Mouse (Mus musculus) spleen, adult 2 months (tissue): ENCODE measurements around the gene Lztr1. TPM values are rescaled to one million over a fixed set of nuclear protein-coding genes. Genes with fewer than 3 reads are reported as not detected.

Experiments
- DNase-seq, 2 experiments: peaks; one replicate each; pipeline versions ENCODE4 v3.0.0 to v3.0.0-alpha.2; 2012 to 2021; ENCODE audit warnings: low spot score in 2 of 2, low read depth in 1 of 2
- H3K27ac ChIP-seq: fragments of 200-500 bp; 2 replicates; pipeline ENCODE4 v1.5.1; 2012; ENCODE audit warnings: low read length, inconsistent platforms; ENCODE audit not compliant: insufficient read depth
- H3K27me3 ChIP-seq: fragments of 200-500 bp; 2 replicates; pipeline ENCODE4 v1.6.1; 2012; ENCODE audit warnings: mild to moderate bottlenecking, moderate library complexity, low read length, inconsistent platforms; ENCODE audit not compliant: control insufficient read depth, insufficient read depth
- H3K36me3 ChIP-seq: fragments of 200-500 bp; 2 replicates; pipeline ENCODE4 v1.6.1; 2012; ENCODE audit warnings: mild to moderate bottlenecking, low read length, inconsistent platforms; ENCODE audit not compliant: control insufficient read depth, insufficient read depth
- H3K4me1 ChIP-seq: fragments of 200-500 bp; 2 replicates; pipeline ENCODE4 v1.6.1; 2011; ENCODE audit warnings: inconsistent platforms; ENCODE audit not compliant: control insufficient read depth, insufficient read depth, insufficient read length
- H3K4me3 ChIP-seq: fragments of 200-500 bp; 2 replicates; pipeline ENCODE4 v1.5.1; 2011; ENCODE audit warnings: mild to moderate bottlenecking, inconsistent platforms; ENCODE audit not compliant: insufficient read depth, insufficient read length; ENCODE audit errors: extremely low read depth
- CTCF ChIP-seq: fragments of 200-500 bp; IDR thresholded peaks from 2 replicates; pipeline ENCODE4 v1.5.1; 2011; ENCODE audit warnings: mild to moderate bottlenecking, inconsistent platforms; ENCODE audit not compliant: insufficient read depth, insufficient read length, insufficient replicate concordance; ENCODE audit errors: extremely low read depth
- POLR2A ChIP-seq: fragments of 200-500 bp; IDR thresholded peaks from 2 replicates; pipeline ENCODE4 v1.6.1; 2011; ENCODE audit warnings: low read depth, low read length, inconsistent platforms
- WGBS: fragments of 180-500 bp; shearing (Covaris S2); methylation state at CpG from one replicate; pipeline ENCODE4 v1.1.7; 2018; 5-methylcytosine and 5-hydroxymethylcytosine counted together
- polyA plus RNA-seq: library from polyadenylated mRNA; depleted of rRNA; stranded (reverse); fragments of >200 nt; gene quantifications from 2 replicates; pipeline ENCODE4 v1.2.3, GENCODE M21; 2012; rRNA removed

Lztr1 gene
- polyA plus RNA-seq, 1 experiment, result 110 TPM

- H3K4me1 ChIP-seq, result no peaks in the 10 kb centered on the region
- no peak overlapping the region for H3K4me3 ChIP-seq
- no peak for TF ChIP-seq CTCF
- no peak for TF ChIP-seq POLR2A
- no peak for DNase-seq
- WGBS, result 70% methylated on average over 1 of the region's 1 CpGs
- no peaks in the 10 kb centered on the region for H3K36me3 ChIP-seq
- H3K27me3 ChIP-seq, result no peaks in the 10 kb centered on the region
- no peak overlapping the region for H3K27ac ChIP-seq
Observed at GRCm38 (mm10) chr16:17563580-17563979, 55.1 kb downstream of the Lztr1 start.

GRCm38 (mm10) chr16:17564221-17564620 is 55.7 kb downstream of the Lztr1 start:
- Histone ChIP-seq H3K27me3 (no peaks in the 10 kb centered on the region), H3K4me1 (no peaks in the 10 kb centered on the region)

GRCm38 (mm10) chr16:17564771-17565170 is 56.3 kb downstream of the Lztr1 start:
- H3K4me3 ChIP-seq, result no peak overlapping the region
- H3K27me3 ChIP-seq, result no peaks in the 10 kb centered on the region
- TF ChIP-seq POLR2A (no peak), CTCF (no peak)
- DNase-seq, result no peak
- H3K36me3 ChIP-seq, result no peaks in the 10 kb centered on the region
- no peak overlapping the region for H3K27ac ChIP-seq
- H3K4me1 ChIP-seq, result no peaks in the 10 kb centered on the region
- WGBS, result 62% methylated on average over 3 of the region's 3 CpGs

More at GRCm38 (mm10) chr16:17564221-17564620, 55.7 kb downstream of the Lztr1 start:
- no peak for DNase-seq
- 70% methylated on average over 2 of the region's 2 CpGs for WGBS
- TF ChIP-seq CTCF (no peak), POLR2A (no peak)
- Histone ChIP-seq H3K27ac (no peak overlapping the region), H3K36me3 (no peaks in the 10 kb centered on the region), H3K4me3 (no peak overlapping the region)

- H3K36me3 ChIP-seq, result no peaks in the 10 kb centered on the region
- H3K27ac ChIP-seq, result no peak overlapping the region
- no peaks in the 10 kb centered on the region for H3K27me3 ChIP-seq
- no peak for DNase-seq
- H3K4me3 ChIP-seq, result no peak overlapping the region
- no peaks in the 10 kb centered on the region for H3K4me1 ChIP-seq
- TF ChIP-seq CTCF, result no peak
- TF ChIP-seq POLR2A, result no peak
- 44% methylated on average over 4 of the region's 4 CpGs for WGBS
Observed at GRCm38 (mm10) chr16:17566186-17566585, 57.7 kb downstream of the Lztr1 start.

Other genes starting within 250 kb of the Lztr1 start
- 20.0 and 22.9 TPM in 2 replicates for gene Tmem191c, start 232.6 kb upstream of the Lztr1 start, polyA plus RNA-seq
- 0.05 and 0.14 TPM in 2 replicates for gene Serpind1, start 177.3 kb upstream of the Lztr1 start, polyA plus RNA-seq
- 7.1 and 7.3 TPM in 2 replicates for gene Snap29, start 102.7 kb upstream of the Lztr1 start, polyA plus RNA-seq
- 49.4 and 53.5 TPM in 2 replicates for gene Pi4ka, start 102.4 kb upstream of the Lztr1 start, polyA plus RNA-seq
- 50.5 and 67.7 TPM in 2 replicates for gene Crkl, start 56.7 kb upstream of the Lztr1 start, polyA plus RNA-seq
- gene Aifm3, start 19.1 kb upstream of the Lztr1 start, polyA plus RNA-seq, result 0.23 TPM in 2 replicates
- gene Thap7, start 22.4 kb downstream of the Lztr1 start, polyA plus RNA-seq, result 56.2 and 81.6 TPM in 2 replicates
- gene Lrrc74b, start 52.6 kb downstream of the Lztr1 start, polyA plus RNA-seq, result not detected in 2 replicates
- 0.15 and 0.33 TPM in 2 replicates for gene P2rx6, start 53.2 kb downstream of the Lztr1 start, polyA plus RNA-seq
- 4.3 and 5.1 TPM in 2 replicates for gene Slc7a4, start 74.5 kb downstream of the Lztr1 start, polyA plus RNA-seq
- gene Smpd4, start 110.7 kb downstream of the Lztr1 start, polyA plus RNA-seq, result 42.5 and 44.6 TPM in 2 replicates
- gene Ccdc74a, start 137.8 kb downstream of the Lztr1 start, polyA plus RNA-seq, result 1.0 and 1.4 TPM in 2 replicates
- 110 and 117 TPM in 2 replicates for gene Med15, start 224.2 kb downstream of the Lztr1 start, polyA plus RNA-seq